Mouse (Mus musculus): ENCODE measurements around the gene Tnfrsf8.

The Tnfrsf8 gene

GRCm38 (mm10) chr4:145250002-145250401 lies 65.0 kb downstream of the Tnfrsf8 start:
- in situ Hi-C loops (cut with MboI; ENCODE audit: low pct_unique_long_range_greater_than_20kb in 1 of 2, low sequenced_read_pairs in 2 of 2, unreplicated experiment in 1 of 2), result no loop called here

DNA sequence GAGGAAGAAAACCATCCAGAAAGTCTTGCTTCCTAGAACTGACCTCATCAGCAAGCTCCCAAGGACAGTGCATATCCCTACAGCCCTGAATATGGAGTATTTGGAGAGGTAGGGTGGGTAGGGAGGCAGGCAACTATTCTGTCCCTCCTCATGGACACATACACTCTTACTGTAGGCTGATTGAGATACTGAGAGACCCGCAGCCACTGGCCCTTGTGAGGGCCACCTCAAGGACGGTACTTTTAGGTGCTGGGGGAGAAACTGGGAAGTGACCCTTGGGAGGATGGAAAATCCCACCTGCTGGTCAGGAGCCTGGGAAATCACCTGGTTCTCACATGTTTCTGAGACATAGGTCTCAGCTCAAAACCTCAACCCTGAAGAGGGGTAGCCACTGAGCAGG lies 67.4 kb downstream of the Tnfrsf8 start:
- in situ Hi-C loops (cut with MboI; ENCODE audit: low pct_unique_long_range_greater_than_20kb in 1 of 2, low sequenced_read_pairs in 2 of 2, unreplicated experiment in 1 of 2), result no loop called here

GRCm38 (mm10) chr4:145246173-145247011 lies 68.6 kb downstream of the Tnfrsf8 start, which contains the start of gene Tnfrsf1b:
TSS of gene Tnfrsf1b (minus strand) at chr4:145246870.
- in situ Hi-C loops (cut with MboI; ENCODE audit: low pct_unique_long_range_greater_than_20kb in 1 of 2, low sequenced_read_pairs in 2 of 2, unreplicated experiment in 1 of 2), result no loop called here

DNA sequence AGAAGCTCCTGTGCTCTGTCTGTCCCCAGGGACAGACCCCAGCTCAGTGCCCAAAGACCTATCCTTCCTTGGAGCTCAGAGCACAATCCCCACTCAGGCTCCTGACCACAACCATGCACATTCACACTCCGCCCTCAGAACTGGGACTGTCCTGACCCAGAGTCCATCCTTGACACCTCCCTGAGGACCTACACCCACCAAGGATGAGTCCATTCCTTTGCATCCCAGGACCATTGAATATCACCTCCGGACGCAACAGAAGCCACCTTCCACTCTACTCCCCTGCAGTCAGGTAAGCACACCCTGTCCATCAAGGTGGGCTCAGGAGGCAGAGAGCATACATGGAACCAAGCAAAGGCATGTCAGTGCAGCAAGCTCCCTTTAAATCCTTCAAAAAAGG lies 69.4 kb downstream of the Tnfrsf8 start:
- in situ Hi-C loops (cut with MboI; ENCODE audit: low pct_unique_long_range_greater_than_20kb in 1 of 2, low sequenced_read_pairs in 2 of 2, unreplicated experiment in 1 of 2), result no loop called here

DNA sequence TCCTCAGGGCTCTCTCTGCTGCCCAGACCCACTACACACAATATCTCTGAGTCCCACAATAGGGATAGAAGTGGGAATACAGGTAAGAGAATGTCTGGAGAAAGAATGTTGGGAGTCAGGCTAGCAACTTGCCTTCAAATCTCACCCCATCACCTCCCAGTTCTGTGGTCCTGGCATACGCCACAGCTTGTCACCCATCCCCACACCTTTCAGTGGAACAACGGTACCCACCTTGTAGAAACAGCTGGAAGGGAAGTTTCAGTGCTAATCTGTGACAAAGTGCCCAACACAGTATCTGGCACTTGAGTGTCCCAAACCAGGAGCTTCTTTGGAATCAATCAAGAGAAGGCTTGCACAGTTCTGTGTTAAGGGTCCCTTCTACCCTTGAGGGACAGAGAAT lies 70.3 kb downstream of the Tnfrsf8 start:
- in situ Hi-C loops (cut with MboI; ENCODE audit: low pct_unique_long_range_greater_than_20kb in 1 of 2, low sequenced_read_pairs in 2 of 2, unreplicated experiment in 1 of 2), result no loop called here

DNA sequence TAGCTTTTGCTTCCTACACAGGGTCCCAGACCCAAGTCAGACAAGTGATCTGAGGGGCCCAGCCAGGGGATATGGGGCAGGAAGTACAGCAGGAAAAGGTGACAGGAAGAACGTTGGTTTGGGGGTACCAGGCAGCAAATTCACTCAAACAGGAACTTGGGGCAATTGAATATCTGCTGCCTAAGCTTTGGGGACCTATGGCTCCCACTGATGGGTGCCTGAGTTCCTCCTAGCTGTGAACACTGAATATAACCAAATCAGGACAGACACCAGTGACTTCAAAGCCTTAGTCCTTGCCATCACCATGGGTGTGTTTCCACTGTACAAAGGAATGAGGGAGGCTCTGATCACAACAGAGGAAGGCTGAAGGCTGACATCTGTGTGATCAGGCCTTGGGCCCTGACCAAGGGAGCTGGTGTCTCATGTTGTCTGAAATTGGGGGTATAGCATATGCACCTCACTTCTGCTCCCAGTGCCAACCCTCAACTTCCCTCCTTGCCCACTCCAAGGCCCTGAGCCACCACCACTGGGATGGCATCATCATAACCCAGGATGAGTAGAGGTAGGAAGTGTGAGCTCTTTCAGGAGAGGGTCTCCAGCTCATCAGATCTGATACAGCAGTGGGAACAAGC lies 72.1 kb downstream of the Tnfrsf8 start:
- in situ Hi-C loops (cut with MboI; ENCODE audit: low pct_unique_long_range_greater_than_20kb in 1 of 2, low sequenced_read_pairs in 2 of 2, unreplicated experiment in 1 of 2), result no loop called here

DNA sequence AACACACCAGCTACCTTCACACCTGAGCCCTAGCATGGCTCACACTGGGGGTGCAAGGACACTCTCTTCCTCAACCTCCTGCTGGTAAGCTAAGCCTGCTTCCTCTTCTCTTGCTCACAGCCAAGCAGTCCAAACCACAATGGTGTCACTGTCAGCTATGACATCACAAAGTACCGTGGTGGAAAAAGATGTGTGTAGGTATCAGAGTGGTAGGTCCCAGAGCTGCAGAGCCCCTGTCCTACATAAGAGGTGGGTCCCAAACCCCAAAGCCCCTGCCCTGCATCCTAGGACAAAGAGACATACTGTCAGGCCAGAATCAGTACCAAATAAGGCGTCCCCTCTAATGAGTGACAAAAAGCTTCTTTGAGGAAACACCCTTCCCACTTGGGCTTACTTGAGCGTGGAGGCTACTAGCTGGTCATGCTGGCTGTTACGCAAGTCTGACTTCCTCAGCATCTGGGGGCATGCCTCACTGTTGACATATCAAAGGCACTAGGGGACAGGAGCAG lies 74.2 kb downstream of the Tnfrsf8 start:
- in situ Hi-C loops (cut with MboI; ENCODE audit: low pct_unique_long_range_greater_than_20kb in 1 of 2, low sequenced_read_pairs in 2 of 2, unreplicated experiment in 1 of 2), result no loop called here

DNA sequence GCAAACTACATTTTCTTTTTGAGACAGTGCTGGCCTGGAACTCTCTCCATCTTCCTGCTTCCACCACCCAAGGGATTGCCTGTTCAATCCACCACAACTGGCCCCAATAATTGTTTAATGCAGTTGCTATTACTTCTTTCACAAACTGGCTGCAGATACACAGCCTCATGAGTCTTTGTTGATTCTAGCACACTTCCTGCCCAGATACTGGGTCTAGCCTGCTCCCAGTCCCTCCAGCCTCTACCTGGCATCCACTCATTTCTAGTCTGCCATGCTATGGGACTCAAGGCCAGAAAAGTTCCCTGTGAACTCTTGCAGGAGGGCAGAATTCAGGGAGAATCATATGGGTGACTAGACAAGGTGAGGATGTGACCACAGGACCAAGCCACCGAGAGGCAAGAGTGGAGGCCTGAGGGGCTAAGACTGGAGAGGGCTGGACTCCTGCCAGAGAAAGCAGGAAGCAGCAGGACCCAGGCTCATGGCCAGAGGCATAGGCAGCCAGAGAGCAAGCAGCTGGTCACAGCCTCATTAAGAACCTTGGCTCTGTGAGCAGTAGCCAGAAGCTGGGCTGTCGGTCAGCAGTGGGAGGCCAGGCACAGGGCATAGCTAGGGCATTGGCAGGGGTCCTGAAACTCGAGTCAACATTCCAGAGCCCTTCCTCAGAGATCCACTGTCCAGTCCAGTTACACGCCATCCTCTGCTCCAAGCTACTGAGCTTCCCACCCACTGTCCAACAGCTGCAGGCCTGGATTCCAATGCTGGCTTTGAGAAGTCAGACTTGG lies 75.7 kb downstream of the Tnfrsf8 start:
- in situ Hi-C loops (cut with MboI; ENCODE audit: low pct_unique_long_range_greater_than_20kb in 1 of 2, low sequenced_read_pairs in 2 of 2, unreplicated experiment in 1 of 2), result no loop called here

- in situ Hi-C loops (cut with MboI; ENCODE audit: low pct_unique_long_range_greater_than_20kb in 1 of 2, low sequenced_read_pairs in 2 of 2, unreplicated experiment in 1 of 2), result no loop called here
Measured at GRCm38 (mm10) chr4:145236027-145236426, 78.9 kb downstream of the Tnfrsf8 start.

- in situ Hi-C loops (cut with MboI; ENCODE audit: low pct_unique_long_range_greater_than_20kb in 1 of 2, low sequenced_read_pairs in 2 of 2, unreplicated experiment in 1 of 2), result no loop called here
Measured at GRCm38 (mm10) chr4:145233487-145234228, 81.3 kb downstream of the Tnfrsf8 start.

- in situ Hi-C loops (cut with MboI; ENCODE audit: low pct_unique_long_range_greater_than_20kb in 1 of 2, low sequenced_read_pairs in 2 of 2, unreplicated experiment in 1 of 2), result no loop called here
Measured at GRCm38 (mm10) chr4:145231732-145232131, 83.2 kb downstream of the Tnfrsf8 start.

- in situ Hi-C loops (cut with MboI; ENCODE audit: low pct_unique_long_range_greater_than_20kb in 1 of 2, low sequenced_read_pairs in 2 of 2, unreplicated experiment in 1 of 2), result no loop called here
Measured at GRCm38 (mm10) chr4:145230647-145231046, 84.3 kb downstream of the Tnfrsf8 start.

- in situ Hi-C loops (cut with MboI; ENCODE audit: low pct_unique_long_range_greater_than_20kb in 1 of 2, low sequenced_read_pairs in 2 of 2, unreplicated experiment in 1 of 2), result no loop called here
Measured at GRCm38 (mm10) chr4:145229524-145230163, 85.3 kb downstream of the Tnfrsf8 start.

DNA sequence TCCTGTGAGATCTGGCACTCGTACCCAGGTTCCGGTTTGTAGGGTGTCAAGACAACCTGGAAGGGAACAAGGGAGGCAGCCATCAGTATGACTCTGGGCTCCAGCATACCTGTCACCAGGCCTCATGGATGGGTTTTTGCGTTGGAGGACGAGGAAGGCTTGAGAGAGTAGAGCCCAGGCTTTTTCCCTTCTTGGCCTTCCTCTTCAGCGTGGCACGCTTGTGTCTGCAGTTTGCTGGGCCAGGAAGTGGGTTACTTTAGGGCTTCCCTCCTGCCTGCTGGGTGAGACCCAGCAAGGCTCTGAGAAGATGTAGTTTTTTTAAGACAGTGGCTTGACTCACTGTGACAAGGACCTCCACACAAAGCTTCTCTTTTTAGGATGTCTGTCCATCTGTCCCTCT lies 85.9 kb downstream of the Tnfrsf8 start:
- in situ Hi-C loops (cut with MboI; ENCODE audit: low pct_unique_long_range_greater_than_20kb in 1 of 2, low sequenced_read_pairs in 2 of 2, unreplicated experiment in 1 of 2), result no loop called here

GRCm38 (mm10) chr4:145224613-145225012 lies 90.4 kb downstream of the Tnfrsf8 start:
- in situ Hi-C loops (cut with MboI; ENCODE audit: low pct_unique_long_range_greater_than_20kb in 1 of 2, low sequenced_read_pairs in 2 of 2, unreplicated experiment in 1 of 2), result loop anchor here (25.0 kb wide), 1 partner anchor 263 kb away; no protein-coding TSS in a partner anchor

DNA sequence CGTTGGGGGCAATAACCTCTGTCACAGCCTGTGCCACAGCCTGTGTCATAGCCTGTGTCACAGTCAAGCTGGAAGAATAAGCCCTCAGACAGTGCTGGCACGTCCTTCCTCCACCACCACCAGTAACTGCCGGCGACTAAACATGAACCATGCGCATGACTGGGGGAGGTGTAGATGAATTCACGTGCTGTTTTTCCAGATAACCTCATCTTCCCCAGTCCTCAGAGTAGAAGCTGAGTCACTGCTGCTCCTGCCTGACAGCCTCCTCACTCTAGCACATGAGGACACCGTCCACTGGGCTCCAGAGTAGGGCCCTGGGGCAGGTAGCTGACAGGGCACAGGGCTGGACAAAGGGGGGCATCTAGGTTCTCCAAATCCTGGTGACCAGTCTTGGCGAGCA lies 92.9 kb downstream of the Tnfrsf8 start:
- in situ Hi-C loops (cut with MboI; ENCODE audit: low pct_unique_long_range_greater_than_20kb in 1 of 2, low sequenced_read_pairs in 2 of 2, unreplicated experiment in 1 of 2), result loop anchor here (25.0 kb wide), 1 partner anchor 265 kb away; no protein-coding TSS in a partner anchor

DNA sequence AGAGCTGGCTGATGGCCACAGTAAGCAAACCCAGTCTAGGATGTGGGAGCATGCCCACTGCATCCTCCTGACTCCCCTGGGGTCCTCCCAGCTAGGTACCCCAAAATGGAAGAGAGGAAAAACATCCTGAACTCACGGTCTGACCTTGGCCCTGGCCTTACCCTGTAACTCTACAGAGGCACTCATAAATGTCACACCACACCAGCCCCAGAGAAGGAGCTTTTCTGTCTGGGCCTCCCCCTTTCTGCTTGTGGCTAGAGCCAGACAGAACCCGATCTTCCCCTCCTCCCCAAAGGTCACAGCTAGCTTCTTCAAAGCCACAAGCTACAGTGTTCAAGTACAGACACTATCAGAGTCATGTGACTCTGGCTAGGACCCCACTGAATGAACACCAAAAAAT lies 93.6 kb downstream of the Tnfrsf8 start:
- in situ Hi-C loops (cut with MboI; ENCODE audit: low pct_unique_long_range_greater_than_20kb in 1 of 2, low sequenced_read_pairs in 2 of 2, unreplicated experiment in 1 of 2), result loop anchor here (25.0 kb wide), 1 partner anchor 266 kb away; no protein-coding TSS in a partner anchor

DNA sequence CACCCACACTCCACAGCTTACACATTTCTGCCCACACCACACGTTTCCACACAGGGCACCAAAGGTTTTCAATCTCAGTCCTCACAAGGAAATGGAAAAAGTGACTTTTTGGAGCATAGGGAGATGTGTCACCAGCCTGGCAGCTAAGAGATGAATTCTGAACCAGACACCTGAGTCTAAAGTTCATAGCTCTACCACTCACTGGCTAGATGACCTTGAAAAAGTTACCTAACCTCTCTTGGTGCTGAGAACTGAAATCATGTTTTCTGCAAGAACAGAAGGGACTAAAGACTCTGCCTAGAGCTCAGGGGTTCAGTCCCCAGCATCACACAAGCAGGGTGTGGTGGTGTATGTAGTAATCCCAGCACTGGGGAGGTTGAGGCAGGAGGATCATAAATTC lies 95.0 kb downstream of the Tnfrsf8 start:
- in situ Hi-C loops (cut with MboI; ENCODE audit: low pct_unique_long_range_greater_than_20kb in 1 of 2, low sequenced_read_pairs in 2 of 2, unreplicated experiment in 1 of 2), result loop anchor here (25.0 kb wide), 1 partner anchor 267 kb away; no protein-coding TSS in a partner anchor
